Mouse (Mus musculus): ENCODE measurements at regions not wholly inside any gene's neighbourhood (a gene's known extent, or its start where the extent isn't known, plus 50 kb on each side); places are given as distances from the start of the nearest gene placed in this dataset.

DNA sequence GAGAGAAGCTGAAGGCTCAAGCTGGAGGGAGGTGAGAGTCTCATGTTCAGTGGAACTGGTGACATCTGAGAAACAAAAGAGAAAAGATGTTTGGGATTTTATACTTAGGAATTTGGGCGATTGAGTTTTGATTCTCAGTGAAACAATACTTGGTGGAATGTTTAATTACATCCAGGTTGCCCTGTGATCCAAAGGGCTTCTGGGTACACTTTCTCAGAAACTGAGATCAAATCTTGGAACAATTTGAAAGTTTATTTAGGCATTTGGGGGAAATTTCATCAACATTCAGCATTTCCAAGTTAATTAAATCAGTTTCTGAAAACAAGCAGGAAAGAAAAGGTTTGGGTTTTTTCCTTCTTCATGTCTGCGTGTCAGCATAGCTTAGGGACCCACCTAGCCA, 214.7 kb upstream of the Tet2 start:
- H3K9ac ChIP-seq (ENCODE audit: low read depth, low read length), result no peak overlapping the region
- no peak overlapping the region for H3K4me2 ChIP-seq (ENCODE audit: low read depth, low read length)
- WGBS, result 44% methylated on average over 2 of the region's 2 CpGs

DNA sequence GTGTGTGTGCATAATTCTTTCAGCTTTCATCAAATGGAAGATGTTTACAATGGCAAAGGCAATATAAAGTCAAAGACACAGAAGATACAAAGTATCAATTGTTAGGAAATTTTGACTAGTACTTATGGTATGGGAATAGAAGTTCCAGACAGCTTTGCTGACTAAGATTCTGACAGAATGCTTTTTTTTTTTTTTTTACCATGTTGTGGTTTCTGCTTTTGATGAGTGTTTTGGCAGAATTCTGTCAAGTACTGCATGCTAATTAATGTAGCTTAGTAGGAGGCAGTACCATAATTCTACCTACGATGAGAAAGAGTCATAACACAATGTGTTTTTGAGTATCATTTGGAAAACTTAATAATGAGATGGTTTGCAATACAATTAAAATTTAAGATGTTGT, 215.3 kb upstream of the Tet2 start:
- 79% methylated on average over 1 of the region's 1 CpGs for WGBS

More for the DNA sequence above, 214.7 kb upstream of the Tet2 start:
- peaks cover 11% of the 10 kb centered on the region; the same call in 1 of the 2 replicates for H3K4me1 ChIP-seq (ENCODE audit: control insufficient read depth, insufficient read depth, low read length)
- ATAC-seq (ENCODE audit: low read depth) (no peak), DNase-seq (ENCODE audit: low spot score) (no peak)
- H3K27me3 ChIP-seq (replicated peaks; ENCODE audit: control insufficient read depth, insufficient read depth, low read length), result no peaks in the 10 kb centered on the region
- H3K36me3 ChIP-seq (ENCODE audit: control insufficient read depth, insufficient read depth, low read length), result no peaks in the 10 kb centered on the region
- no peaks in the 10 kb centered on the region for H3K9me3 ChIP-seq (ENCODE audit: control insufficient read depth, low read length)
- H3K27ac ChIP-seq (replicated peaks; ENCODE audit: low read depth, low read length), result no peak overlapping the region
- H3K4me3 ChIP-seq (ENCODE audit: low read depth, low read length), result no peak overlapping the region

DNA sequence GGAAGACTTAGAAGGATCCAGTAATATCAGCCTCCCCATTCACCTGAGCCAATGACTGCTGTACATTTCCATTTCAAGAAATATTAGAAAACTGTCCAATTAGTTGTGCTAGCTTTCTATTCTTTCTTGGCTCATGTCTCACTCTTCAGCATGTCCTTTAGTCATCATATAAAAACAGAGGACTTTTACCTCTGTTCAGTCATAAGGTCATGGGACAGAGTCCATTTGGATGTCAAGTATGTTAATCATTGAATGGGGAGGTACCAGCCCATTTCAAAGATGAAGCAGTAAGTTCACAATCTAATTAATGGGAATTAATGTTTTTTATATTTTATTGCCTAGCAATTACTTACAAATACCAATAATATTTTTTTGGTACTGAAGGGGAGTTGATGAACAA, 218.8 kb upstream of the Tet2 start:
- Histone ChIP-seq H3K4me2 (ENCODE audit: low read depth, low read length) (no peak overlapping the region), H3K27ac (replicated peaks; ENCODE audit: low read depth, low read length) (no peak overlapping the region), H3K36me3 (ENCODE audit: control insufficient read depth, insufficient read depth, low read length) (no peaks in the 10 kb centered on the region), H3K27me3 (replicated peaks; ENCODE audit: control insufficient read depth, insufficient read depth, low read length) (no peaks in the 10 kb centered on the region), H3K9me3 (ENCODE audit: control insufficient read depth, low read length) (no peaks in the 10 kb centered on the region), H3K4me3 (ENCODE audit: low read depth, low read length) (no peak overlapping the region), H3K4me1 (ENCODE audit: control insufficient read depth, insufficient read depth, low read length) (no peaks in the 10 kb centered on the region), H3K9ac (ENCODE audit: low read depth, low read length) (no peak overlapping the region)
- DNase-seq (ENCODE audit: low spot score) (no peak), ATAC-seq (ENCODE audit: low read depth) (no peak)

More for the DNA sequence above, 215.3 kb upstream of the Tet2 start:
- H3K9me3 ChIP-seq (ENCODE audit: control insufficient read depth, low read length), result no peaks in the 10 kb centered on the region
- H3K4me3 ChIP-seq (ENCODE audit: low read depth, low read length), result no peak overlapping the region
- no peak for DNase-seq (ENCODE audit: low spot score)
- no peak overlapping the region for H3K27ac ChIP-seq (replicated peaks; ENCODE audit: low read depth, low read length)
- no peaks in the 10 kb centered on the region for H3K36me3 ChIP-seq (ENCODE audit: control insufficient read depth, insufficient read depth, low read length)
- no peak overlapping the region for H3K4me2 ChIP-seq (ENCODE audit: low read depth, low read length)
- no peak overlapping the region for H3K9ac ChIP-seq (ENCODE audit: low read depth, low read length)
- no peak for ATAC-seq (ENCODE audit: low read depth)
- 0 out of 2 replicates have a peak, but pooled peaks cover 5% of the 10 kb centered on the region for H3K4me1 ChIP-seq (ENCODE audit: control insufficient read depth, insufficient read depth, low read length)
- H3K27me3 ChIP-seq (replicated peaks; ENCODE audit: control insufficient read depth, insufficient read depth, low read length), result no peaks in the 10 kb centered on the region

DNA sequence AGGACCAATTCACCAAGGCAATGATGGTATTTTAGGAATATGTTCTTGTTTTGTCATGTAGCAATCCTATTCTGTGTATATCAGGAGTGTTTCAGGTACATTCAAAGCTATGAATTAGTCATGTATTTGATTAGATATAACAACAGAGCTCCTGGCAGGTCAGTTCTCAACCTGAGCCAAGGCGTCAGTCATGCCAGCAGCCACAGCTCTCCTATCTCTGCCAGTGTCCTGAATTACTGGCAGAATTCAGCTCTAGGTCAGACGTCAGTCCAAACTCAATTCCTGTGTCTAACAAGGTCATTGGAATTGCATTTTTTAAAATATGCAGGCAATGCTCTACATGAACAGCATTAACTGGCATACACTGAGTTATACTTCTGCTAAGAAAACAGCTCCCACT, 228.6 kb upstream of the Tet2 start:
- Histone ChIP-seq H3K9ac (ENCODE audit: low read depth, low read length) (no peak overlapping the region), H3K27me3 (replicated peaks; ENCODE audit: control insufficient read depth, insufficient read depth, low read length) (no peaks in the 10 kb centered on the region), H3K4me2 (ENCODE audit: low read depth, low read length) (no peak overlapping the region), H3K4me1 (ENCODE audit: control insufficient read depth, insufficient read depth, low read length) (no peaks in the 10 kb centered on the region), H3K9me3 (ENCODE audit: control insufficient read depth, low read length) (no peaks in the 10 kb centered on the region), H3K36me3 (ENCODE audit: control insufficient read depth, insufficient read depth, low read length) (no peaks in the 10 kb centered on the region), H3K4me3 (ENCODE audit: low read depth, low read length) (no peak overlapping the region), H3K27ac (replicated peaks; ENCODE audit: low read depth, low read length) (no peak overlapping the region)
- no peak for ATAC-seq (ENCODE audit: low read depth)
- no peak for DNase-seq (ENCODE audit: low spot score)
- WGBS, result 73% methylated on average over 2 of the region's 2 CpGs

DNA sequence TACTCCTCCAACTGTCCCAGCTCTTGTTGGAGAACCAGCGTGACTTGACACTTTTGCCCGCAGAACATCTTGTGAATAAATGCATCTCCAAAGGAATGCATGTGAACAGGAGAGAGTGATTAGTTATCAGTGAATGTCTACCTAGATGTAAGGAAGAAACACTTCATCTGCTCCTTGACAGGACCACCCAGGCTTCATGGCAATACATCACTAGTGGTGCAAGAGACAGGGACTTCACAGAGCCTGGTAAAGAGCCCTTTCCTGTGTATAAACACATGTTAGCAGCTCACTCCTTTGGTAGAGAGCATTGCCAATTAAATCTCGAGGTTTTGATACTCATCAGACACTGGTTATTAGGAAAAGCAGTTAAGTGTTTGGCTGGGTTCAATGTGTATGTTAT, 229.3 kb upstream of the Tet2 start:
- Histone ChIP-seq H3K4me2 (ENCODE audit: low read depth, low read length) (no peak overlapping the region), H3K9me3 (ENCODE audit: control insufficient read depth, low read length) (no peaks in the 10 kb centered on the region), H3K27me3 (replicated peaks; ENCODE audit: control insufficient read depth, insufficient read depth, low read length) (no peaks in the 10 kb centered on the region), H3K4me1 (ENCODE audit: control insufficient read depth, insufficient read depth, low read length) (no peaks in the 10 kb centered on the region), H3K36me3 (ENCODE audit: control insufficient read depth, insufficient read depth, low read length) (no peaks in the 10 kb centered on the region), H3K27ac (replicated peaks; ENCODE audit: low read depth, low read length) (no peak overlapping the region), H3K9ac (ENCODE audit: low read depth, low read length) (no peak overlapping the region), H3K4me3 (ENCODE audit: low read depth, low read length) (no peak overlapping the region)
- no peak for ATAC-seq (ENCODE audit: low read depth)
- no peak for DNase-seq (ENCODE audit: low spot score)
- 61% methylated on average over 3 of the region's 3 CpGs for WGBS

DNA sequence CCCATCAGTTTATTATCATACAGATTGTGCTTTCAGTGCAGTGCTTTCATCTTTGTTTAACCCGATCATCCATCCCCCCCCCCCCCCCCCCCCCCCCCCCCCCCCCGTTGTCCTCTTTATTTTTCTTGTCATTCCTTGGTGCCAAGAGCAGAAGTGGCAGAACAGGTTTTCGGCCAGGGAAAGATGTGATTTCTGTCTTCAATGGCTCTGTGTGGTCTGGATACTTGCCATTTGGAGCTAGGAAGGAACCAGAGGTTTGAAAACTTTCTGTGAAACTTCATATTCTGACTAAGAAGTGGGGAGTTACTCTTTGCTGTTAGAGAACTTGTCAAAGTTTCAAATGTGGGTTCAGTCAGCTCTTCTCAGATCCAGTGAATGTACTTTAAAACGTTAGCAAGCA, 231.1 kb upstream of the Tet2 start:
- Histone ChIP-seq H3K9ac (ENCODE audit: low read depth, low read length) (no peak overlapping the region), H3K9me3 (ENCODE audit: control insufficient read depth, low read length) (no peaks in the 10 kb centered on the region), H3K36me3 (ENCODE audit: control insufficient read depth, insufficient read depth, low read length) (no peaks in the 10 kb centered on the region), H3K27ac (replicated peaks; ENCODE audit: low read depth, low read length) (no peak overlapping the region), H3K4me1 (ENCODE audit: control insufficient read depth, insufficient read depth, low read length) (no peaks in the 10 kb centered on the region), H3K4me2 (ENCODE audit: low read depth, low read length) (no peak overlapping the region), H3K4me3 (ENCODE audit: low read depth, low read length) (no peak overlapping the region), H3K27me3 (replicated peaks; ENCODE audit: control insufficient read depth, insufficient read depth, low read length) (no peaks in the 10 kb centered on the region)
- DNase-seq (ENCODE audit: low spot score) (peak; percentile 86), ATAC-seq (ENCODE audit: low read depth) (no peak)
- WGBS, result 19% methylated on average over 4 of the region's 4 CpGs

DNA sequence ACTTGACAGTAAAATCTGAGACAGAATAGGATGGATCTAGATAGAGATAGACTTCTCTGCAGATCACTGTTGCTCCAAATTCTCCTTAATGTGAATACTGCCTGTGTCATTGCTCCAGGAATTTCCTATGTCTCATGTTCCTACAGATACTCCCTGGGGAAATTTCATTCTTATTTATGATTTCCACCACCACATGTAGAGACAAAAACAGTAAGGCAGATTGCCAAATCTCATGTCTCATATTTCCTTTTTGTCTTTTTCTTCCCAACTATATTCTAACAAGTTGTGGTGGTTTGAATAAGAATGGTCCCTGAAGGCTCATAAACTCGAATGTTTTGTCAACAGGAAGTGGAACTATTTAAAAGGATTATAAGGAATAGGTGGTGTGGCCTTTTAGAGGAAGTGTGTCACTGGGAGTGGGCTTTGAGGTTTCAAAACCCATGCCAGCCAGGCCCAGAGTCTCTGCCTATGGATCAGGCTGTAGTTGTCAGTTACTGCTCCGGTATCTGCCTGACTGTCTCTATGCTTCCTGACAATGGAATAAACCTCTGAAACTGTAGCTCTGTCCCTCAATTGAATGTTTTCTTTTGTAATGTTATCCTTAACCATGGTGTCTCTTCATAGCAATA, 234.3 kb upstream of the Tet2 start:
- WGBS, result 60% methylated on average over 2 of the region's 2 CpGs
- H3K9me3 ChIP-seq (ENCODE audit: control insufficient read depth, low read length), result no peaks in the 10 kb centered on the region
- no peak for ATAC-seq (ENCODE audit: low read depth)
- H3K4me2 ChIP-seq (ENCODE audit: low read depth, low read length), result no peak overlapping the region
- no peaks in the 10 kb centered on the region for H3K4me1 ChIP-seq (ENCODE audit: control insufficient read depth, insufficient read depth, low read length)
- H3K9ac ChIP-seq (ENCODE audit: low read depth, low read length), result no peak overlapping the region
- H3K27ac ChIP-seq (replicated peaks; ENCODE audit: low read depth, low read length), result no peak overlapping the region
- H3K4me3 ChIP-seq (ENCODE audit: low read depth, low read length), result no peak overlapping the region
- H3K27me3 ChIP-seq (replicated peaks; ENCODE audit: control insufficient read depth, insufficient read depth, low read length), result no peaks in the 10 kb centered on the region
- DNase-seq (ENCODE audit: low spot score), result peak; percentile 58
- H3K36me3 ChIP-seq (ENCODE audit: control insufficient read depth, insufficient read depth, low read length), result no peaks in the 10 kb centered on the region

DNA sequence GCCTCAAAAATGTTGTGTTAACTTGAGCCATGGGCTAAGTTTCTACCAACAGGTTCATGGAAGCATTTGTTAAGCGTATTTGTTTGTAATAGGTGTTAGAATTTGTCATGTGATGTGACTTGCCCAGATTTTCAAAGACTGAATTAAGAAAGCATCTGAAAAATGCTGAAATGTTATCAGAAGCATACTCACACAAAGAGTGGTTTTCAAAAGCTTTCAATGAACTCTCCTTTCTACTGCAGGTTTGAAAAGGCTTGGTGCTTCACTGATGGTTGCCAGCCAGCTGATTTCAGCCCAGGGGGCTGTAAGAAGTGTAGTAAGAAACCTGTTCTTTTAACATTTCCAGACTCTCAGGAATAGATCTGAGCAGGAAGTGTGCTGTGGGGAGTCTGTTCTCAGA, 238.1 kb upstream of the Tet2 start:
- Histone ChIP-seq H3K4me3 (ENCODE audit: low read depth, low read length) (no peak overlapping the region), H3K27me3 (replicated peaks; ENCODE audit: control insufficient read depth, insufficient read depth, low read length) (no peaks in the 10 kb centered on the region), H3K9me3 (ENCODE audit: control insufficient read depth, low read length) (no peaks in the 10 kb centered on the region), H3K36me3 (ENCODE audit: control insufficient read depth, insufficient read depth, low read length) (no peaks in the 10 kb centered on the region), H3K9ac (ENCODE audit: low read depth, low read length) (no peak overlapping the region), H3K4me2 (ENCODE audit: low read depth, low read length) (no peak overlapping the region), H3K27ac (replicated peaks; ENCODE audit: low read depth, low read length) (no peak overlapping the region), H3K4me1 (ENCODE audit: control insufficient read depth, insufficient read depth, low read length) (no peaks in the 10 kb centered on the region)
- ATAC-seq (ENCODE audit: low read depth) (no peak), DNase-seq (ENCODE audit: low spot score) (no peak)
- WGBS, result 73% methylated on average over 1 of the region's 1 CpGs

DNA sequence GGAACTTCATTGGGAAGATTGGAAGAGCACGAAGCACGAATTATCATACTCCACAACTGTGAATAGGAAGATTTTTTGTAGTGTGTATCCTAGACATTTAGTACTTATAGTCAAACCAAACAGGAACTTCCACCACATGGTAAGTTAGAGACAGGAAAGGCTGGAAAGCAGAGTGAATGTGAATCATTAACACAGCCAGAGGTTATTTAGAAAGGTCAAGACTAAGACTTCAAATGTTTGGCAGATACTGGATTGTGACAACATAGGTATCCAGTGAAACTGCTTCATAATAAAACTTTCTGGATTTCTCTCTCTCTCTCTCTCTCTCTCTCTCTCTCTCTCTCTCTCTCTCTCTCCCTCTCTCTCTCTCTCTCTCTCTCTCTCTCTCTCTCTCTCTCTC, 246.4 kb upstream of the Tet2 start:
- H3K4me3 ChIP-seq (ENCODE audit: low read depth, low read length), result no peak overlapping the region
- no peaks in the 10 kb centered on the region for H3K36me3 ChIP-seq (ENCODE audit: control insufficient read depth, insufficient read depth, low read length)
- no peak overlapping the region for H3K9ac ChIP-seq (ENCODE audit: low read depth, low read length)
- H3K27me3 ChIP-seq (replicated peaks; ENCODE audit: control insufficient read depth, insufficient read depth, low read length), result no peaks in the 10 kb centered on the region
- DNase-seq (ENCODE audit: low spot score), result no peak
- H3K4me1 ChIP-seq (ENCODE audit: control insufficient read depth, insufficient read depth, low read length), result no peaks in the 10 kb centered on the region
- no peak for ATAC-seq (ENCODE audit: low read depth)
- H3K4me2 ChIP-seq (ENCODE audit: low read depth, low read length), result no peak overlapping the region
- no peak overlapping the region for H3K27ac ChIP-seq (replicated peaks; ENCODE audit: low read depth, low read length)
- 86% methylated on average over 2 of the region's 2 CpGs for WGBS
- no peaks in the 10 kb centered on the region for H3K9me3 ChIP-seq (ENCODE audit: control insufficient read depth, low read length)
